Mouse (Mus musculus) cortical plate, adult 2 months (tissue): ENCODE results near the gene Fam43a.

Experiments used
- CTCF ChIP-seq: fragments of 200-500 bp; IDR thresholded peaks from 2 replicates; pipeline ENCODE4 v1.5.1; 2011; ENCODE audit warnings: mild to moderate bottlenecking, control low read depth, low read length; ENCODE audit not compliant: insufficient read depth; ENCODE audit errors: extremely low read depth
- POLR2A ChIP-seq: fragments of 200-500 bp; IDR thresholded peaks from 2 replicates; pipeline ENCODE4 v1.6.1; 2011; ENCODE audit warnings: mild to moderate bottlenecking, low read length, control low read depth; ENCODE audit not compliant: insufficient read depth; ENCODE audit errors: extremely low read depth

GRCm38 (mm10) chr16:30607868-30608267 is 8.3 kb downstream of the Fam43a start:
- TF ChIP-seq POLR2A, result no peak
- TF ChIP-seq CTCF, result no peak
